8 mouse cellular contexts compared by ENCODE assay signal in genomic region chr10:78009945-78010293, GRCm38 (mm10). TPM values are rescaled to one million over a fixed set of nuclear protein-coding genes. Genes with fewer than 3 reads are reported as not detected.
DNase-seq lines count a peak whose midpoint lies in the region; ATAC-seq lines count a peak whose summit lies in the region.

Gene Pfkl (minus strand): TSS chr10:78010083.

- peak within 1 kb of the TSS; percentile 95 for H3K4me2 ChIP-seq in heart, embryonic 13.5 days
- H3K4me2 ChIP-seq in neural tube, embryonic 14.5 days (ENCODE audit: low read depth, low read length): peak within 1 kb of the TSS; percentile 68

- intact Hi-C loops in left cerebral cortex, postnatal 14 days (cut with DNase I): no loop called here

- H3K36me3 ChIP-seq in heart, embryonic 13.5 days: peaks cover 12% of the 10 kb centered on the region
- H3K36me3 ChIP-seq in neural tube, embryonic 14.5 days (ENCODE audit: control insufficient read depth, insufficient read depth, low read length): no peaks in the 10 kb centered on the region

- peaks cover 45% of the 10 kb centered on the region for H3K4me1 ChIP-seq in heart, embryonic 13.5 days
- peaks cover 19% of the 10 kb centered on the region for H3K4me1 ChIP-seq in neural tube, embryonic 14.5 days (ENCODE audit: control insufficient read depth, insufficient read depth, low read length)

- H3K27ac ChIP-seq in heart, embryonic 13.5 days (replicated peaks): peak within 1 kb of the TSS; percentile 100
- peak within 1 kb of the TSS; percentile 94 for H3K27ac ChIP-seq in neural tube, embryonic 14.5 days (ENCODE audit: low read depth, low read length)

- DNase-seq in left cerebral cortex, adult 18-20 months (ENCODE audit: low spot score in 2 of 2): no peak
- DNase-seq in left cerebral cortex, adult 9 months (ENCODE audit: low spot score in 2 of 2): no peak
- no peak for DNase-seq in adrenal gland, postnatal 25 days
- DNase-seq in left cerebral cortex, postnatal 14 days (ENCODE audit: low spot score in 2 of 2): no peak
- no peak for DNase-seq in cerebellum, postnatal 14 days
- DNase-seq in right cerebral cortex, postnatal 25 days: no peak

- peak within 1 kb of the TSS; percentile 96 for H3K9ac ChIP-seq in heart, embryonic 13.5 days
- peak within 1 kb of the TSS; percentile 84 for H3K9ac ChIP-seq in neural tube, embryonic 14.5 days (replicated peaks; ENCODE audit: low read depth, low read length)

- no peak for ATAC-seq in heart, embryonic 13.5 days (ENCODE audit: extremely low read depth, insufficient number of reproducible peaks, low FRiP score, low TSS enrichment)
- ATAC-seq in neural tube, embryonic 14.5 days (ENCODE audit: low read depth): no peak

- H3K9me3 ChIP-seq in heart, embryonic 13.5 days: no peaks in the 10 kb centered on the region; the same call in 1 of the 2 replicates
- H3K9me3 ChIP-seq in neural tube, embryonic 14.5 days (ENCODE audit: control insufficient read depth, low read length): no peaks in the 10 kb centered on the region

- peak within 1 kb of the TSS; percentile 90 for H3K4me3 ChIP-seq in heart, embryonic 13.5 days
- peak within 1 kb of the TSS; percentile 81 for H3K4me3 ChIP-seq in neural tube, embryonic 14.5 days (ENCODE audit: low read depth, low read length)

- H3K27me3 ChIP-seq in heart, embryonic 13.5 days (replicated peaks): no peaks in the 10 kb centered on the region
- H3K27me3 ChIP-seq in neural tube, embryonic 14.5 days (ENCODE audit: control insufficient read depth, insufficient read depth, low read length): no peaks in the 10 kb centered on the region

- WGBS in heart, embryonic 13.5 days: 2% methylated on average over 9 of the region's 9 CpGs
- under 1% methylated on average over 9 of the region's 9 CpGs for WGBS in neural tube, embryonic 14.5 days

RNA-seq across cellular contexts. Expression of gene Pfkl, which starts in this region (rescaled TPM):
- 100 to 1,000 TPM; 147 TPM for total RNA-seq in left cerebral cortex, adult 18-20 months (2021)
- total RNA-seq in adrenal gland, postnatal 25 days (2021): 91.4 and 96.0 TPM in 2 replicates
- 190 and 214 TPM in 2 replicates for polyA plus RNA-seq in heart, embryonic 13.5 days (2015; fragmentation: Nextera tagmentation; extraction: Ambion mirVana)
- total RNA-seq in left cerebral cortex, postnatal 14 days (2021): 100 to 1,000 TPM; 117 to 120 TPM
- 83.2 and 93.9 TPM in 2 replicates for polyA plus RNA-seq in neural tube, embryonic 14.5 days (2014; fragmentation: Nextera tagmentation; extraction: Ambion mirVana)
